Comparison of ENCODE assay signal across 10 mouse cellular contexts in genomic region chr11:89243370-89243769, GRCm38 (mm10). TPM values are rescaled to one million over a fixed set of nuclear protein-coding genes. Genes with fewer than 3 reads are reported as not detected.
DNase-seq lines count a peak whose midpoint lies in the region; ATAC-seq and TF ChIP-seq lines count a peak whose summit lies in the region.
"Had no signal": no experiment of that assay in that cellular context is flagged by ENCODE, and none has a peak within 500 bp of the region (broad histone marks: within the 10 kb centered on the region; RNA-seq: fewer than 3 reads in every experiment).

No protein-coding gene starts in this region.

- H3K9me3 ChIP-seq in forebrain, embryonic 10.5 days = no peaks in the 10 kb centered on the region
- no peaks in the 10 kb centered on the region for H3K9me3 ChIP-seq in forebrain, embryonic 15.5 days
- no peaks in the 10 kb centered on the region for H3K9me3 ChIP-seq in embryonic facial prominence, embryonic 11.5 days (replicated peaks; ENCODE audit: control insufficient read depth, low read length)
- H3K9me3 ChIP-seq in liver, postnatal 0 days (ENCODE audit: low read length) = no peaks in the 10 kb centered on the region
- H3K9me3 ChIP-seq: heart, embryonic 15.5 days; neural tube, embryonic 13.5 days had no signal

- no peak overlapping the region for H3K9ac ChIP-seq in forebrain, embryonic 15.5 days (replicated peaks)
- H3K9ac ChIP-seq in embryonic facial prominence, embryonic 11.5 days (replicated peaks; ENCODE audit: low read length) = no peak overlapping the region
- H3K9ac ChIP-seq in liver, postnatal 0 days (replicated peaks) = no peak overlapping the region
- H3K9ac ChIP-seq: heart, embryonic 15.5 days; neural tube, embryonic 13.5 days had no signal

- TF ChIP-seq EP300 in liver, postnatal 0 days (IDR thresholded peaks at IDR 0.05; ENCODE audit: low read depth) = no peak

- no peaks in the 10 kb centered on the region for H3K36me3 ChIP-seq in forebrain, embryonic 10.5 days (replicated peaks)
- H3K36me3 ChIP-seq in forebrain, embryonic 15.5 days = no peaks in the 10 kb centered on the region
- H3K36me3 ChIP-seq in embryonic facial prominence, embryonic 11.5 days (replicated peaks; ENCODE audit: control insufficient read depth, insufficient read depth, low read depth, low read length) = no peaks in the 10 kb centered on the region
- H3K36me3 ChIP-seq in liver, postnatal 0 days (replicated peaks; ENCODE audit: insufficient read depth, low read length) = no peaks in the 10 kb centered on the region
- H3K36me3 ChIP-seq: heart, embryonic 15.5 days; neural tube, embryonic 13.5 days had no signal

- no peak overlapping the region for H3K4me2 ChIP-seq in forebrain, embryonic 15.5 days (replicated peaks)
- H3K4me2 ChIP-seq in embryonic facial prominence, embryonic 11.5 days (ENCODE audit: low read depth, low read length) = no peak overlapping the region
- H3K4me2 ChIP-seq in liver, postnatal 0 days (ENCODE audit: low read depth, low read length) = no peak overlapping the region
- H3K4me2 ChIP-seq: heart, embryonic 15.5 days; neural tube, embryonic 13.5 days had no signal

- TF ChIP-seq CTCF in lung, adult 2 months (IDR thresholded peaks at IDR 0.05; ENCODE audit: insufficient read depth, low read length) = 0 out of 2 replicates have a peak, but pooled peaks have one; percentile 13
- peak; percentile 42 for TF ChIP-seq CTCF in liver, postnatal 0 days (IDR thresholded peaks at IDR 0.05; ENCODE audit: low read depth)

- H3K4me1 ChIP-seq in forebrain, embryonic 10.5 days = peaks cover 10% of the 10 kb centered on the region
- no peaks in the 10 kb centered on the region for H3K4me1 ChIP-seq in forebrain, embryonic 15.5 days
- H3K4me1 ChIP-seq in lung, adult 2 months (ENCODE audit: control insufficient read depth, insufficient read depth, low read length) = no peaks in the 10 kb centered on the region
- no peaks in the 10 kb centered on the region for H3K4me1 ChIP-seq in embryonic facial prominence, embryonic 11.5 days (ENCODE audit: control insufficient read depth, insufficient read depth, low read length)
- no peaks in the 10 kb centered on the region for H3K4me1 ChIP-seq in liver, postnatal 0 days (ENCODE audit: insufficient read depth)
- H3K4me1 ChIP-seq: heart, embryonic 15.5 days; neural tube, embryonic 13.5 days had no signal

- TF ChIP-seq POLR2A in lung, adult 2 months (IDR thresholded peaks at IDR 0.05; ENCODE audit: borderline replicate concordance, extremely low read depth, low read depth, low read length) = no peak

- 22% methylated on average over 3 of the region's 3 CpGs for WGBS in forebrain, embryonic 10.5 days
- WGBS in forebrain, embryonic 15.5 days = 11% methylated on average over 3 of the region's 3 CpGs
- 37% methylated on average over 3 of the region's 3 CpGs for WGBS in lung, adult 2 months
- 23% methylated on average over 3 of the region's 3 CpGs for WGBS in embryonic facial prominence, embryonic 11.5 days
- WGBS in liver, postnatal 0 days (ENCODE audit: insufficient replicate concordance) = 29% methylated on average over 3 of the region's 3 CpGs

- H3K27me3 ChIP-seq in forebrain, embryonic 10.5 days (ENCODE audit: poor library complexity, severe bottlenecking) = no peaks in the 10 kb centered on the region
- H3K27me3 ChIP-seq in forebrain, embryonic 15.5 days = no peaks in the 10 kb centered on the region
- H3K27me3 ChIP-seq in embryonic facial prominence, embryonic 11.5 days (ENCODE audit: control insufficient read depth, insufficient read depth, low read length) = no peaks in the 10 kb centered on the region
- no peaks in the 10 kb centered on the region for H3K27me3 ChIP-seq in liver, postnatal 0 days (ENCODE audit: insufficient read depth, low read length)
- H3K27me3 ChIP-seq: heart, embryonic 15.5 days; neural tube, embryonic 13.5 days had no signal

- 0 out of 2 replicates have a peak overlapping the region, but pooled peaks have one; percentile 51 for H3K27ac ChIP-seq in forebrain, embryonic 10.5 days
- no peak overlapping the region for H3K27ac ChIP-seq in forebrain, embryonic 15.5 days (replicated peaks)
- no peak overlapping the region for H3K27ac ChIP-seq in embryonic facial prominence, embryonic 11.5 days (replicated peaks; ENCODE audit: low read depth, low read length)
- no peak overlapping the region for H3K27ac ChIP-seq in liver, postnatal 0 days (ENCODE audit: low read depth)
- H3K27ac ChIP-seq: heart, embryonic 15.5 days; neural tube, embryonic 13.5 days had no signal

- no peak overlapping the region for H3K4me3 ChIP-seq in forebrain, embryonic 10.5 days
- no peak overlapping the region for H3K4me3 ChIP-seq in forebrain, embryonic 15.5 days
- no peak overlapping the region for H3K4me3 ChIP-seq in lung, adult 2 months (replicated peaks; ENCODE audit: extremely low read depth, low read depth, low read length)
- no peak overlapping the region for H3K4me3 ChIP-seq in embryonic facial prominence, embryonic 11.5 days (ENCODE audit: low read depth, low read length)
- H3K4me3 ChIP-seq in liver, postnatal 0 days (ENCODE audit: low read depth, low read length) = no peak overlapping the region
- H3K4me3 ChIP-seq: heart, embryonic 15.5 days; neural tube, embryonic 13.5 days had no signal

- peak; percentile 72 for DNase-seq in forebrain, embryonic 10.5 days (ENCODE audit: extremely low spot score, low spot score)
- no peak for DNase-seq in lung, adult 2 months
- no peak for DNase-seq in lung, adult 18-20 months
- DNase-seq in embryonic facial prominence, embryonic 11.5 days (ENCODE audit: low spot score) = peak; percentile 81
- DNase-seq in liver, postnatal 0 days = no peak
- DNase-seq in thymus, postnatal 14 days = peak; percentile 45

- no peak for ATAC-seq in forebrain, embryonic 15.5 days (replicated peaks)
- ATAC-seq in embryonic facial prominence, embryonic 11.5 days (replicated peaks; ENCODE audit: insufficient number of reproducible peaks, low FRiP score, low TSS enrichment, low read depth) = no peak
- no peak for ATAC-seq in liver, postnatal 0 days
- no peak for ATAC-seq in erythroid progenitor cell, adult 5-6 weeks (replicated peaks; ENCODE audit: low FRiP score, poor library complexity, severe bottlenecking)

RNA-seq across cellular contexts. Expression of gene Nog, which starts 58.8 kb away (rescaled TPM):
- polyA plus RNA-seq in forebrain, embryonic 10.5 days (2016; fragmentation: Nextera tagmentation; extraction: Ambion mirVana) = 3.5 and 3.6 TPM in 2 replicates
- 3.6 and 4.3 TPM in 2 replicates for polyA plus RNA-seq in forebrain, embryonic 15.5 days (2015; fragmentation: Nextera tagmentation; extraction: Ambion mirVana)
- polyA plus RNA-seq in lung, adult 2 months (2012; rRNA removed) = 0.49 and 0.71 TPM in 2 replicates
- 3.0 and 3.4 TPM in 2 replicates for polyA plus RNA-seq in embryonic facial prominence, embryonic 11.5 days (2014; fragmentation: Nextera tagmentation; extraction: Ambion mirVana)
- polyA plus RNA-seq in liver, postnatal 0 days (2015; fragmentation: Nextera tagmentation; extraction: Ambion mirVana) = not detected in 2 replicates
- not detected in 2 replicates for total RNA-seq in erythroid progenitor cell, adult 5-6 weeks (2015; ENCODE audit: low replicate concordance)
- total RNA-seq in erythroid progenitor cell, adult 5-6 weeks (2017; ENCODE audit: low replicate concordance) = not detected in 2 replicates

Comparison
In these comparisons a context has a peak if more than half of its experiments do, and no peak if none do; other contexts are left out.
1. DNase-seq: peak in forebrain, embryonic 10.5 days (single experiment), embryonic facial prominence, embryonic 11.5 days (single experiment) and thymus, postnatal 14 days (single experiment); none in lung, adult 2 months (single experiment), lung, adult 18-20 months (0 of 2) and liver, postnatal 0 days (single experiment).